Mouse (Mus musculus) embryonic fibroblast, embryonic 13.5 days (primary cell): ENCODE results near the gene Slc20a1. TPM values are rescaled to one million over a fixed set of nuclear protein-coding genes. Genes with fewer than 3 reads are reported as not detected.

Source experiments
- H3K27ac ChIP-seq: 2 replicates; pipeline ENCODE4 v1.5.1; 2012; ENCODE audit warnings: low read length, control low read depth, inconsistent platforms; ENCODE audit not compliant: insufficient read depth
- H3K4me1 ChIP-seq: 2 replicates; pipeline ENCODE4 v1.6.1; 2011; ENCODE audit warnings: low read length; ENCODE audit not compliant: control insufficient read depth, insufficient read depth
- H3K4me3 ChIP-seq: 2 replicates; pipeline ENCODE4 v1.5.1; 2011; ENCODE audit warnings: mild to moderate bottlenecking, control low read depth, low read length; ENCODE audit not compliant: insufficient read depth
- CTCF ChIP-seq: IDR thresholded peaks from 2 replicates; pipeline ENCODE4 v1.5.1; 2011; ENCODE audit warnings: mild to moderate bottlenecking, control low read depth, low read length, moderate library complexity, borderline replicate concordance; ENCODE audit not compliant: insufficient read depth
- POLR2A ChIP-seq: IDR thresholded peaks from 2 replicates; pipeline ENCODE4 v1.6.1; 2011; ENCODE audit warnings: low read depth, mild to moderate bottlenecking, control low read depth, low read length, moderate library complexity
- polyA plus RNA-seq: library from polyadenylated mRNA; stranded (reverse); fragments of >200 nt; gene quantifications from 2 replicates; pipeline ENCODE4 v1.2.4, GENCODE M21; 2011; ENCODE audit warnings: low read depth; ENCODE audit not compliant: missing spikeins, insufficient read length

Gene Slc20a1
- polyA plus RNA-seq, 1 experiment: 141 TPM

DNA sequence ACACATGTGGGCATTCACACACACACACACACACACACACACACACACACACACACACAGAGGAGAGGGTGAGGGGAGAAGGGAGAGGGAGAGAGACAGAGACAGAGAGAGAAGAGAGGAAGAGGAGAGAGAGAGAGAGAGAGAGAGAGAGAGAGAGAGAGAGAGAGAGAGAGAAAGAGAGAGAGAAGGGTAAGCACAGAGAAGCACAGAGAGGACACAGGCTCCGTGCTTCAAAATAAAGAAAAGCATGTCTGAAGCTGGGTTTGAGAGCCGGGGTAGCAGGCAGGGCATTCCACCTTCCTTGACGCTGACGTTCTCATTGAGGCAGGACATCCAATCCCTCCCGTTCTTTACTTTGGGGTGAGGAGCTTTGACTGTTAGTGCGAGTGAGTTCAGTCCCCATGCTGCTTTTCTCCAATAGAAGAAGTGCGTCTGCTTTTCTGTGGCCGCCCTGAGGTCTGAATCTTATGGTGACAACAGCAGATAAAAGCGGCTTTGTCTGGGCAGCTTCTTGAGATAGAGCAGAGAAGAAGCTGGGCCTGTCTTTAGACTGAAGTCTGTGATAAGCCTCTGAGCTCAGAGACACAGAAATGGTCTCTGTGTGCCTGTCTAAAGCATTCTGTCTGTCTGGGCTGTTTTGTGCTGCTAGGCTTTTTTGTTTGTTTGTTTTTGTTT is 35.4 kb downstream of the Slc20a1 start:
- H3K4me3 ChIP-seq: no peak overlapping the region
- TF ChIP-seq POLR2A (no peak), CTCF (no peak)
- H3K27ac ChIP-seq: no peak overlapping the region
- no peaks in the 10 kb centered on the region for H3K4me1 ChIP-seq

DNA sequence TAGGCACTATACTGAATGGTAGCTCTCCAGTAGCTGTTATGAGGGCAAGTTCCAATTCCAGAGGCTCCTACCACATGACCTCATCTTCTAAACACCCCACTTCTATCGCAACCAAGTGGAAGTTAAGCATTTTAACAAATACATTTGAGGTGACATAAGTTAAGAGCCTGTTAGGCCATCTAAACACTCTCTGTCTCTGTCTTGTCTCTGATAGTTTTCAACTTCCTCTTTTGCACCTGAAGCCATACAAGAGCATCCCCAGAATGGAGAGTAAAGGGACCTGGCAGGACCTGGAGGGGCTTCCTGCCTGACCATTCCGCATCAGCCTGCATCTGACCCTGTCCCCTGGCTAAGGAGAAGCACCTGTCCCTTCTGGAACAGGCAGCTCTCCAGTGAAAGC is 36.2 kb downstream of the Slc20a1 start:
- Histone ChIP-seq H3K4me3 (no peak overlapping the region), H3K27ac (no peak overlapping the region), H3K4me1 (no peaks in the 10 kb centered on the region)
- no peak for TF ChIP-seq POLR2A
- no peak for TF ChIP-seq CTCF

DNA sequence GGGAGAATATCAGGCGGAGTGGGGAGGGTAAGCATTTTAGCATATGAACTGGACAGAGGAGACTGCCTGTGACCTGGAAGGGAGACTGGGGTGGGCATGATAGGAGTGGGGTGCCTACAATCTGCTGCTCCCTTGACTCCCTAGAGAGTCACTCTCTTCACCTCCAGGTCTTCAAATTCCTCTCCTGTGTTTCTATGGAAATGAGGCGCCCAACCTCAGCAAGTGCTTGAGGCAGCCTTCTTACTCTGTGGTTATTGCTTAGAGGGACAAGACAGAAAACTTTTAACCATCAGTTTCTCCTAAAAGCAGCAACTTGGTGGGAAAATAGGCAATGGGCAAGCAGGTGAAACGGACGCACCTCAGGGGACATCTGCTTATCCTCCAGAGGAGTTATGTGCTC is 38.0 kb downstream of the Slc20a1 start:
- H3K4me3 ChIP-seq: no peak overlapping the region
- H3K27ac ChIP-seq: no peak overlapping the region
- TF ChIP-seq POLR2A: no peak
- no peak for TF ChIP-seq CTCF
- H3K4me1 ChIP-seq: no peaks in the 10 kb centered on the region; the same call in 1 of the 2 replicates

DNA sequence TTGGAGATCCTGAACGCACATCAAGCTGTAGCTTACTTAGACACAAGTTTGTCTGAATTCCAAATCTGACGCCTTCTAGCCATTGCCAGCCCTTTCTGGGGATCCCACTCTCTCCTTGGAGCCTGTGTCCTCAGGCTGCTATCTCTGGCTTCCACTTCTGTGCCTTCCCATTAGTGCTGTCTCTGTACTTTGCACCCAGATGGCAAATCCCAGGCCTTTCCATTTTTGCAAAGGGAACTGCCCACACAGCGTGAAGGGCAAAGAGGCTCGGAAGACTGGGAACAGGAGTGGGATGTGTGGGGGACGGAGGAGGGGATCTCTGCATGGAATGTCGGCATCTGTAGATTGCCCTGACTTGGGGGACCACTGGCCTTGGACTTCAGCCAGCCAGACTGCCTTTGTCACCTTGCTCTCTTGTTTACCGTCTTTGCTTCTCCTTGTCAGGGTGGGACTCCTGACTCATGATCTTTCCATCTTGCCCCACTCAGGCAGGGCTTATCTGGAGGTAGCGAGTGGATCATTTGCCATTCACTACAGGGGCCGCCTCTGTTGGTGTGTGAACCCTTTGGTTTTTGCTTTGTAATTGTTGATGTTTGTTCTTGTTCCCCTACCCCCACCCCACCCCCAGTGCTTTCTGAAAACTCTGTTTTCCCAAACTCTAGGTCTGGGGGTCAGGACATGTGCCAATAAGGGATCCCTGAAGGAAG is 42.3 kb downstream of the Slc20a1 start:
- H3K4me1 ChIP-seq: no peaks in the 10 kb centered on the region; the same call in 1 of the 2 replicates

DNA sequence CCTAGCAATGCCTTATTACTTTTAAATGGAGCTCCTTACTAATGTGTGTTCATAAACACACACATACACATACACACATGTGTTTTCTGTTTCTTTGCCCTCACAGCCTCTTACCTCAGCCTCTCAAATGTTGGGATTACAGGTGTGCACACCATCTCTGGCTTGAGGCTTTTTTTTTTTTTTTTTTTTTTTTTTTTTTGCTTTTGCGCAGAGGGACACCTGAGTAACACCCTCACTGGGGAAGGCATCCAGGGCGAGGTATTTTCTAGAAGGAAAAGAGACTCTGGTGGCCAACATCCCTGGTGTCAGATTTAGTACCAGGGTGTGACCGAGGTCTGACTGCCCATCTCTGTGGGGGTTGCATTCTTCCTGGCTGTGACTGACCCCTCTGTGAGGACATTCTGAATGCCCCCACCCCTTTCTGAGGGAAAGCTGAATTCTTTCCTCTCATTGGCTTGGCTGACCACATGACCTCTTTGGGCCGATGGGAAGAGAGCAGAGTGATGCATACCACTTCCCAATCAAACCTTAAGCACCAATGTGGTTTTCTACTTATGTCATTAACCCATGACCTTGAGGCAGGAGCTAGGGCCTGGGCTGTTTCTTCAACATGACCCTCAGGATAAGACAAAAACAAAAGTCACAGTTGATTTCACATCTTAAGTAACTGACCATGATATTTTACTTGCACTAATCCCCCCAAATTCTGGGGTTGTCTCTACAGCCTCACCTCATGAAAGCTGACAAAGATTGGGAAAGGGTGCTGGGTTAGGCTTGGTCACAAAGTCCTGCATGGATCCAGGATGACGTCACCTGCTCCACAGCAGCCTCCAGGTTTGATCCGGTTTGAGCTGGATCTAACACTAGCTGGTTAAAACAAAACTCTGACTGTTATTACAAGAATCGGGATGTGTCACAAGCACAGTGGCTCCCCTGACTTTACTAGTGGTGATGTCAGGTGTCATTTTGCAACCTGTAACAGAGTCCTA is 43.6 kb downstream of the Slc20a1 start:
- no peaks in the 10 kb centered on the region; the same call in 1 of the 2 replicates for H3K4me1 ChIP-seq
- no peak overlapping the region for H3K4me3 ChIP-seq
- H3K27ac ChIP-seq: no peak overlapping the region
- TF ChIP-seq CTCF (no peak), POLR2A (no peak)

More for the DNA sequence above, 42.3 kb downstream of the Slc20a1 start:
- Histone ChIP-seq H3K4me3 (no peak overlapping the region), H3K27ac (no peak overlapping the region)
- TF ChIP-seq CTCF (no peak), POLR2A (no peak)

DNA sequence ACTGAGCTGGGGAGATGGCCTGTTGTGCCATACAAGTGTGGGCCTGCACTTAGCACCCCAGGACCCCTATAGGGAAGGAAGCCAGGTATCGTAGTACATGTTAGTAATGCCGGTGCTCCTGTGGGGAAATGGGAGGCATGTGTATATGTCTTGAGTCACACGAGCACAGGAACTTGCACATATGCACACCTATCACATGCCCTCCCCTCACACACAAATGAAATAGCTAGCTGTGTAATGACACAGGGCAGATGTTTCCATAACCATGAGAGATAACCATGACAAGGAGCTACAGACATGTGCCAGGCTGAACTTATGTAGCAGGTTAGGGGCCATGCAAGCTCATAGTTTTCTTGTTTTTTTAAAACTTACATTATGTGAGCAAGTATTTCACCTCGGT is 44.4 kb downstream of the Slc20a1 start:
- Histone ChIP-seq H3K4me1 (no peaks in the 10 kb centered on the region; the same call in 1 of the 2 replicates), H3K4me3 (no peak overlapping the region), H3K27ac (no peak overlapping the region)
- TF ChIP-seq CTCF (no peak), POLR2A (no peak)

DNA sequence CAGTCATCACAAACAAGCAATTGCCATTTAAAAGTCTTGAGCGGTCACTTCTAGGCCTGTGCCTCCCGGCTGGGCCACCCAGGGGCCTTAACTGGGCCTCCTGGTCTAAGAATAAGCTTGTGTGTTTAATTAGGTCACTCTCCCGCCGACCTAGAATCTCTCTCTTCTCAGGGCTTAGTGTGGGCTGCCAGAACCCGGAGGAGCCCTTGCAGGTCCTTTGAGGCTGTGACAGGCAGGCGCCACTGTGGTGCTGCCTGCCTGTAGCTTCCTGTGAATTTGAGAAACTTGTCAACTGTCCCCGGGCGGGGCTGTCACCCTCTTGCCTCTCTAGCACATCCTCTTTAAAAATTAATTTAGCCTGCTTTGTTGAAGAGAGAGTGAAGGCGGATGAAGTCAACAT is 45.2 kb downstream of the Slc20a1 start:
- Histone ChIP-seq H3K27ac (no peak overlapping the region), H3K4me1 (no peaks in the 10 kb centered on the region; the same call in 1 of the 2 replicates), H3K4me3 (no peak overlapping the region)
- TF ChIP-seq POLR2A: no peak
- no peak for TF ChIP-seq CTCF

DNA sequence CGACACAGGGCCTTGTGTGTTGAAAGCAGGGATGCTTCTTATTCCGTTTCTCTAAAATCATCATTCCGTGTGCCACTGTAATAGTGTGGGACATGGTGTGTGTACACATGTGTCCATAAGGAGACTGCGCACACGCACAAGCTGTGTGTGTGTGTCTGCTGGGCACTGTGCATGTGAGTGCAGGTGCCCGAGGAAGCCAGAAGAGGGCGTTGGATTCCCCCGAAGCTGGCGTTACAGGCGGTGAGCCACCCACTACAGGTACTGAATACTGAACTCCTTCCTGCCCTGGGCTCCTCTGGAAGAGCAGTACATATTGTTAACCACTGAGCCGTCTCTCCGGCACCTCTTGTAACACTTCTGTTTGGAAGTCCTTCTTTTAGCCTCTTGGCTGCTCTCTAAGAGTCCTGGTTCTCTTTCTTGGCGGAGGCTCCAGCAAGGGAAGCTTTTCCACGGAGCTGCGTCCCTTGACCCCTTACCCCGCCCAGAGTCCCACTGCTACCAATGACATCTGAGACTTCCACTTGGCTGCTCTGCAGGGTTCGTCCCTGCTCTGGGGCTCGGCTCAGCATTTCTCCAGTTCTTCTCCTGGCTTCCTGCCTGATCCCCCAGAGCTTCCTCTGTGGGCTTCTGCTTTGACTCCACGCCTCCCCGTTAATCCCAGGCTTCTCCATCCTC is 46.0 kb downstream of the Slc20a1 start:
- Histone ChIP-seq H3K4me1 (no peaks in the 10 kb centered on the region; the same call in 1 of the 2 replicates), H3K27ac (no peak overlapping the region), H3K4me3 (no peak overlapping the region)
- TF ChIP-seq POLR2A: no peak
- TF ChIP-seq CTCF: no peak

DNA sequence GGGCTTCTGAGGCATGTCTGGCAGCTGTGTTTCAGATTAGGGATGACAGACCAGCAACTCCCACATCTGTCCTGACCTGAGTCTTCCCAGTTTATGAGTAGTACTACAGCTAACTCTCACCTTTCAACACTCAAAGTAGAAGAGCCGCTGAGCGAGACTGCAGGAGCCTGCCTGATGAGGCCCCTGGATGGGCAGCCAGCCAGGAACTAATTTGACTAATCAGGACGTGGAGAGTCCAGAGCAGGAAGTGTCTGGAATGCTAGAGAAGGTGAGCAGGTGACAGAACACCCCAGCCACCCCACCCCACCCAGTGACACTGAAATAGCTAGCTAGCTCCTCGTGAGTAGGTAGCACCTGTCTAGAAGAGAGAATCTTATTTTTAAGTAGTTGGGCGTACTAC is 47.1 kb downstream of the Slc20a1 start:
- TF ChIP-seq POLR2A: no peak
- TF ChIP-seq CTCF: no peak
- Histone ChIP-seq H3K4me3 (no peak overlapping the region), H3K4me1 (no peaks in the 10 kb centered on the region; the same call in 1 of the 2 replicates)

More for the DNA sequence above, 47.1 kb downstream of the Slc20a1 start:
- no peak overlapping the region for H3K27ac ChIP-seq
